Mouse (Mus musculus) midbrain, embryonic 14.5 days (tissue): ENCODE data around the gene Ei24. TPM values are rescaled to one million over a fixed set of nuclear protein-coding genes. Genes with fewer than 3 reads are reported as not detected.

Source experiments
- ATAC-seq: fragments of 200-750 bp; cut with Nextera tagmentation; 2 replicates; pipeline ENCODE4 v1.8.0; 2017; ENCODE audit warnings: moderate number of reproducible peaks, moderate library complexity; ENCODE audit not compliant: low FRiP score, low TSS enrichment
- DNase-seq: peaks from one replicate; pipeline ENCODE4 v3.0.0-alpha.2; 2015
- H3K27ac ChIP-seq: fragments of 300-500 bp; sonication (generic); replicated peaks from 2 replicates; pipeline ENCODE4 v1.5.1; 2014; ENCODE audit warnings: mild to moderate bottlenecking, low read depth, low read length, moderate library complexity
- H3K27me3 ChIP-seq: fragments of 300-500 bp; sonication (generic); 2 replicates; pipeline ENCODE4 v1.6.1; 2014; ENCODE audit warnings: low read length, control low read depth, mixed read lengths; ENCODE audit not compliant: control insufficient read depth, insufficient read depth
- H3K36me3 ChIP-seq: fragments of 300-500 bp; sonication (generic); 2 replicates; pipeline ENCODE4 v1.6.1; 2014; ENCODE audit warnings: low read length, control low read depth; ENCODE audit not compliant: control insufficient read depth, insufficient read depth
- H3K4me1 ChIP-seq: fragments of 300-500 bp; sonication (generic); 2 replicates; pipeline ENCODE4 v1.6.1; 2014; ENCODE audit warnings: mild to moderate bottlenecking, antibody characterized with exemption, low read length, control low read depth; ENCODE audit not compliant: control insufficient read depth, insufficient read depth
- H3K4me2 ChIP-seq: fragments of 300-500 bp; sonication (generic); 2 replicates; pipeline ENCODE4 v1.6.1; 2014; ENCODE audit warnings: mild to moderate bottlenecking, low read length, moderate library complexity
- H3K4me3 ChIP-seq: fragments of 300-500 bp; sonication (generic); replicated peaks from 2 replicates; pipeline ENCODE4 v1.5.1; 2014; ENCODE audit warnings: low read depth, low read length
- H3K9ac ChIP-seq: fragments of 300-500 bp; sonication (generic); replicated peaks from 2 replicates; pipeline ENCODE4 v1.6.1; 2014; ENCODE audit warnings: mild to moderate bottlenecking, low read length, moderate library complexity
- H3K9me3 ChIP-seq: fragments of 300-500 bp; sonication (generic); 2 replicates; pipeline ENCODE4 v1.6.1; 2016; ENCODE audit warnings: low read length, control low read depth, mixed read lengths; ENCODE audit not compliant: control insufficient read depth
- WGBS: fragments of 180-500 bp; shearing (Covaris S2); extraction: QIAGEN DNeasy Blood & Tissue Kit; methylation state at CpG from one replicate; pipeline ENCODE4 v1.1.7; 2014; 5-methylcytosine and 5-hydroxymethylcytosine counted together
- polyA plus RNA-seq: library from polyadenylated mRNA; unstranded; fragments of >200 nt; fragmentation: Nextera tagmentation; extraction: Ambion mirVana; gene quantifications from 2 replicates; pipeline ENCODE4 v1.2.1, GENCODE M21; 2014

Ei24 gene
- polyA plus RNA-seq, 1 experiment from 2014 or later: 80.5 TPM

DNA sequence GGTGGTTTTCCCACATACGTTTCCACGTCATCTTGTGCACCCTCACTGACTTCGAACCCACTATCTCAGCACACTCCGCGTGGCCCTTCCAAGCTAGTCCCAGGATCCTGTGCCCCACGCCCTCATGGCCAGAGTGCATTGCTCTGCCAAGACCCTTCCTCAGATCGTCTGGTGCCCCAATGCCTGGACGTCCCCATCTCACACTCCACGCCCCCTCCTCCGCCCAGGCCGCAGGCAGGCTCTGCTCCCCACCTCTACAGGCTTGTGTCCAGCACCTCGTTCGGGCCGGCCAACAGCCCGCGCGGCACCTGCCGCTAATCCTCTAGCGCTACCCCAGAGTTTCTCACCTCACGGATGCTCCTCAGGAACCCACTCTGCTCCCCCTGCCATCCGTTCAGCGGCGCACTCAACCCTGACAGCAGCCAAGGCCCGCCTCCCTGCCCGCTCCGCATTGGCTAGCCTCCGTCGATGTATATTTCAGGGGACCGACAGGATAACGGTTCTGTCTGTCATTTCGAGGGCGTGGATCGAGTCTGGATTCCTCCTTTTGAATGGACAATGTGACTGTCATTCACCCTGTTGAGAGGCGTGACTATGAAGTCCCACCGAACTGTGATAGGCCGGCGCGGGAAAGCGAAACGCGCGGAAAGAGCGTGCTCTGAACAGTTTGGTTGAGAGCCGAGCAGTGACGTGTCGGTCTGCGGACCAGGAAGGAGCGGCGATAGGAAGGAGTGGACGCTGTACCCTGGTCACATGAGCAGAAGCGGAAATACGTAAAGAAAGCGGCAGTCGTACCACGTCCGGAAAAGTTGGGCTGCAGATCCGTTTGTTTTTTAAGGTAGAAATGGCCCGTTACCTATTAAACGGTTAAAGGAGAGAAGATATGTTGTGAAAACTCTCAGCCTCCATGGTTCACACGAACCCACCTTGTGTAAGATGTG is 29.7 kb downstream of the Ei24 start, which contains the start of gene Stt3a:
Stt3a (minus strand) TSS at position 477 of the 941 bp plus-strand sequence.
- Histone ChIP-seq H3K9ac (peak within 1 kb of the TSS; percentile 86), H3K27ac (peak within 1 kb of the TSS; percentile 63), H3K27me3 (no peaks in the 10 kb centered on the region), H3K4me3 (peak within 1 kb of the TSS; percentile 96), H3K9me3 (no peaks in the 10 kb centered on the region), H3K4me2 (peak within 1 kb of the TSS; percentile 85), H3K36me3 (peaks cover 20% of the 10 kb centered on the region), H3K4me1 (peaks cover 11% of the 10 kb centered on the region)
- WGBS: under 1% methylated on average over 60 of the region's 60 CpGs
- ATAC-seq (peak; percentile 100), DNase-seq (peak; percentile 99)

DNA sequence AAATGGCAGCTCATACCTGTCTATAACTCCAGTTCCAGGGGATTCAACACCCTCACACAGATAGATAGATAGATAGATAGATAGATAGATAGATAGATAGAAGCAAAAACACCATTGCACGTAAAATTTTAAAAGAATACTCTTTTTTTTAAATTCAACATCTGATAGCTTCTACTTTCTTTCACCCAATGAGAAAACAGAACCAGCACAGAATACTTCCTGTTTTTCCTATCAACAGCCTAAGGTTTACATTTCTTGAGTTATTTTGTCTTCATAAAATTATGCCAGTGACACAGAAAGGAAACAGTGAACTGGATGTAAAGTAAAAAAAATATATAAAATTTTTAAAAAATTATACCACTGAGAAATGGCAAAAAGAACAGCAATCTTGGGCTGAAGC is 32.8 kb downstream of the Ei24 start:
- WGBS: 96% methylated on average over 1 of the region's 1 CpGs

More for the DNA sequence above, 32.8 kb downstream of the Ei24 start:
- H3K36me3 ChIP-seq: peaks cover 40% of the 10 kb centered on the region
- no peak overlapping the region for H3K27ac ChIP-seq
- ATAC-seq (no peak), DNase-seq (no peak)
- H3K27me3 ChIP-seq: no peaks in the 10 kb centered on the region
- H3K9me3 ChIP-seq: no peaks in the 10 kb centered on the region
- peaks cover 11% of the 10 kb centered on the region for H3K4me1 ChIP-seq
- no peak overlapping the region for H3K9ac ChIP-seq
- H3K4me2 ChIP-seq: no peak overlapping the region
- H3K4me3 ChIP-seq: no peak overlapping the region

Other genes with a start within 250 kb of the Ei24 start
- gene Gm17689, start 214.8 kb downstream of the Ei24 start, polyA plus RNA-seq: not detected in 2 replicates
- not detected in 2 replicates for gene A630095E13Rik, start 154.0 kb downstream of the Ei24 start, polyA plus RNA-seq
- not detected in 2 replicates for gene Acrv1, start 104.2 kb downstream of the Ei24 start, polyA plus RNA-seq
- 9.9 and 11.1 TPM in 2 replicates for gene Chek1, start 70.3 kb downstream of the Ei24 start, polyA plus RNA-seq
- gene Stt3a, start 29.7 kb downstream of the Ei24 start, polyA plus RNA-seq: 66.0 and 90.4 TPM in 2 replicates
- 576 and 626 TPM in 2 replicates for gene Fez1, start 24.5 kb upstream of the Ei24 start, polyA plus RNA-seq